Mouse (Mus musculus): ENCODE data around the gene Rasgef1a. TPM values are rescaled to one million over a fixed set of nuclear protein-coding genes. Genes with fewer than 3 reads are reported as not detected.

Gene Rasgef1a
- not detected for polyA plus RNA-seq (2014; fragmentation: Illumina TruSeq; extraction: RNeasy Lipid Tissue Mini Kit (QIAGEN cat#74804); ENCODE audit: low read depth, low replicate concordance)

GRCm38 (mm10) chr6:118010756-118011615 is at the start of gene Rasgef1a:
Rasgef1a (plus strand) TSS chr6:118011438.

GRCm38 (mm10) chr6:118138731-118139709 is 127.8 kb downstream of the Rasgef1a start, which contains the start of gene Csgalnact2:
Csgalnact2 (minus strand) TSS chr6:118139140.

Other genes with a start within 250 kb of the Rasgef1a start
- 7.7 TPM for gene Zfp637, start 170.3 kb upstream of the Rasgef1a start, polyA plus RNA-seq (2014; fragmentation: Illumina TruSeq; extraction: RNeasy Lipid Tissue Mini Kit (QIAGEN cat#74804); ENCODE audit: low read depth, low replicate concordance)
- not detected for gene Zfp239, start 149.3 kb upstream of the Rasgef1a start, polyA plus RNA-seq (2014; fragmentation: Illumina TruSeq; extraction: RNeasy Lipid Tissue Mini Kit (QIAGEN cat#74804); ENCODE audit: low read depth, low replicate concordance)
- 226 TPM for gene Hnrnpf, start 111.1 kb upstream of the Rasgef1a start, polyA plus RNA-seq (2014; fragmentation: Illumina TruSeq; extraction: RNeasy Lipid Tissue Mini Kit (QIAGEN cat#74804); ENCODE audit: low read depth, low replicate concordance)
- not detected for gene Fxyd4, start 73.7 kb upstream of the Rasgef1a start, polyA plus RNA-seq (2014; fragmentation: Illumina TruSeq; extraction: RNeasy Lipid Tissue Mini Kit (QIAGEN cat#74804); ENCODE audit: low read depth, low replicate concordance)
- gene Csgalnact2, start 127.7 kb downstream of the Rasgef1a start, polyA plus RNA-seq (2014; fragmentation: Illumina TruSeq; extraction: RNeasy Lipid Tissue Mini Kit (QIAGEN cat#74804); ENCODE audit: low read depth, low replicate concordance), result 17.0 TPM
- not detected for gene Ret, start 186.3 kb downstream of the Rasgef1a start, polyA plus RNA-seq (2014; fragmentation: Illumina TruSeq; extraction: RNeasy Lipid Tissue Mini Kit (QIAGEN cat#74804); ENCODE audit: low read depth, low replicate concordance)

All from liver, adult 10 weeks (tissue).